23 mouse cellular contexts compared by ENCODE assay signal in genomic region chr2:104356531-104356930, GRCm38 (mm10). TPM values are rescaled to one million over a fixed set of nuclear protein-coding genes. Genes with fewer than 3 reads are reported as not detected.
"Had no signal": no experiment of that assay in that cellular context is flagged by ENCODE, and none has a peak within 500 bp of the region (broad histone marks: within the 10 kb centered on the region; RNA-seq: fewer than 3 reads in every experiment).

No protein-coding gene starts in this region.

- DNase-seq: kidney, adult 11 months; kidney, adult 9 months; kidney, postnatal 14 days; kidney, postnatal 4 days; layer of hippocampus, postnatal 36 days; liver, postnatal 0 days; lung, postnatal 10 days; lung, postnatal 36 days; retina, postnatal 1 day; right cerebral cortex, postnatal 4 days; thymus, postnatal 25 days had no signal

- H3K27ac ChIP-seq: intestine, embryonic 15.5 days; limb, embryonic 12.5 days; limb, embryonic 15.5 days; liver, embryonic 14.5 days; lung, embryonic 15.5 days; midbrain, embryonic 12.5 days; neural tube, embryonic 13.5 days; stomach, postnatal 0 days had no signal

- H3K4me3 ChIP-seq: intestine, embryonic 15.5 days; limb, embryonic 12.5 days; limb, embryonic 15.5 days; lung, embryonic 15.5 days; midbrain, embryonic 12.5 days; myocyte; neural tube, embryonic 13.5 days had no signal

RNA-seq across cellular contexts. Expression of gene D430041D05Rik, which starts 54.3 kb away (rescaled TPM):
- total RNA-seq: megakaryocyte progenitor cell, adult 5-6 weeks; megakaryocyte-erythroid progenitor cell, adult 5-6 weeks; monocyte, adult 5-6 weeks had no signal
